Mouse (Mus musculus): ENCODE measurements around the gene Gm10271.

The Gm10271 gene

DNA sequence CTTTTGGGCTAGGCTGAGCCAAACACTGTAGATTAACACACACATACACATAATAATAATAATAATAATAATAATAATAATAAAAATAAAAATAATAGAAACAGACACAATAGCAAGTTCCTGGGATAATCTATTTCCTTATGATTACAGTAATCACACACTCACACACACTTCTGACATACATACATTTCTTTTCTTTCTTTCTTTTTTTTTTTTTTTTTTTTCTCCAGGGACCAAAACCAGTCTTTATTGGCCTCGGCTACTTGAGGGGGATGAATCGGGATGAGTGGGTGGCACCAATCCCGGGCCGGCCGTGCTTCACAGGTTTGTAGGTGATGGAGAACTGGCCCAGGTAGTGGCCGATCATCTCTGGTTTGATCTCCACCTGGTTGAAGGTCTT lies at the start of gene Gm10271:
Gene Gm10271 (minus strand): TSS at position 101 of the 400 bp plus-strand sequence.
- no peak for DNase-seq

DNA sequence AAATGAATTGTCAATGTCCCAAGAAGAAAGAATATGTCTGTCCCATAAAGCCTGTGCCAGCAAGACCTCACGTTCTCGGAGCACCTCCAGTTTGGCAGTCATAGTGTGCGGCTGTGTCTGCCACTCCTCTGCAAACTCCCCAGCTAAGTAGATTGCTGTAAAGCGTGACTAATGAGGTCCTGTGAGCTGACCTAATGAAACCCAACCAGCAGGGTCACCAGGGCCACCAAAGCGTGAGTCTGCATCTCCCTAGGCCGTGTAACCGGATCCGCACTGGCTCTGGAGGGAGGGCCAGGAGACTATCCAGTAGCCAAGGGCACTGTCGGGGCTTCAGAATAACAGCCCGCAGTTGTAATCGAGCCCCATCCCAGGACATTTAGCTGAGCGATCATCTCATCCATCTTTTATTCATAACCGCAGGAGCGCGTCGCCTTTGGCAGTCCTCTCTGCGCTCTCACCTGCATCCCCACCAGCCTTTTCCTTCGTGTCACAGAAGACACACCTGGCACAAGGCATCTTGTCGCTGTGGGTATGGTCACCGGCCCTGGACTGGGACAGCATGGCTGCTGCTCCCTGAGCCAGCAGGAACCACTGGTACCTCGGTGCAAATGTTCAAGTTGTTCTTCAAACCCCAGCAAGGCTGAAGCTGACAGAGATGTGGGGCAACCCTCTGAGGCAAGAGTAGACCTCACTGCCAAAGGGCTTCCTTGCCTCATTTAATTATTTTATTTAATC lies 48.8 kb upstream of the Gm10271 start:
- no peak for DNase-seq

DNA sequence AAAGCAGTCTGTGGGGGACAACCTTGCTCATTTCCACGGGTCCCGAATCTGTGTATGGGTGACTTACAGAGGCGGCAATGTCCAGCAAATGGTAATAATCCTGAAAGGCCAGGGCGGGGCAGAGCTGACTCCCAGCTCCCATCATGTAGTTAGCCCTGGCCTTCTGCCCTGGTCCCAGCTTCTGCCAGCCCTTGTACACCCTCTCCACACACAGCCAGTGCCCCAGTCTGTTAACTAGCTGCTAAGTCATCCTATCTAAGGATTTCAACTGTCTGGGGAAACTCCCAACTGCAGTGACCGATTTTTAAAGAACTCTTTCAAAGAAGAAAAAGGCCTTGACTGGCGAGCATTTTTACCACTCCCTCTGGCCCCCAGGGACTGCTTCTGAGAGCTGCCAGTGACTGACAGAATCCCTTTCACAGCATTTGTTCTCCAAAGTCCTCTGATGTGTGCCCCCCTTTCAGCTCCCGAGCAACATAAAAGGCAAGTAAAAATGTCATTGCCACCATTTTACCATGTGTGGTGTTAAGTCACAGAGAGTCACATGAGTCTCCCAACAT lies 46.0 kb upstream of the Gm10271 start:
- no peak for DNase-seq

DNA sequence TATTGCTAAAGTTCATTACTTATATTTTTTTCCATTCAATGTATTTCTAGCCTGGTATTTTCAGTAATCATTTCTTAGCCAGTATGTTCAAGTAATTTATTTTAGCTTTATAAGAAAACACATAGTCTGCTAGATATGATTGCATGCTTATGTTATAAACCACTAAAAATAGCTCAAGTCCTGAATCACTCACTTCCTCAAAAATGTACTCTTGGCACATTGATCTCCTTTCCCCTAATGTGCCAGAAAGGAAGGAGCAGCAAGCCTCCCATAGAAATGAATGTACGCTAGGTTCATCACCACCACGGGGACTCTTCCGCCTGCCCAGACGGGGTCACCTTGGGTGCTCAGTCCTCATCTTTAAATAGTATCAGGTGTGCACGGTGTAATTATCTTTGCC lies 42.2 kb upstream of the Gm10271 start:
- DNase-seq, result no peak

DNA sequence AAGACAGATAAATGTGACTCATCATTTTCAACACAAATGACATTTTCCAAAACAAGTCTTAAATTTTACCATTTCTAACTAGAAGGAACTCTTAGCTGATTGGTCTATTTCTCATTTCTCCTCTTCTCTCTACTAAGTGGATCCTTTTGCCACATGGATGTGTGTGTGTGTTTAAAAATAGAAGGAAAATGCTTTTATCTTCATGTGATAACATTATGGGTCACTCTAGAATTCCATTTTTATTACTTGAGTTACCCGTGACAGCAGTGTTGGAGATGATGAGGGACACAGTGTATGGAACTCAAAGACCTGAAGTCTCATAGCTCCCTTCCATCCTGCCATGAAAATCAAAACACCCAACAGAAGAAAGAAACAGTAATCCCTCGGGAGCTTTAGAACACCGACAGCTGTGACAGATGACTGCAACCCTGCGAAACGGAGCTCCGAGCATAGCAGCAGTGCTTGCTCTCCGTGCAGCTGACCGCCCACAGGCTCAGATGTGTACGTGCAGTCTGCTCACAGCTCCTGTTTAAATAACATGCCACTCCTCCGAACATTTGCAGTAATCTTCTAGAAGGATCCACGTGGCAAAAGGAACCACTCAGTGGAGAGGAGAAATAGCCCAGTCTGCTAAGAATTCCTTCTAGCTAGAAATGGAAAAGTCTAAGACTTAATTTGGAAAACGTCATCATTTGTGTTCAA lies 41.4 kb upstream of the Gm10271 start:
- no peak for DNase-seq

DNA sequence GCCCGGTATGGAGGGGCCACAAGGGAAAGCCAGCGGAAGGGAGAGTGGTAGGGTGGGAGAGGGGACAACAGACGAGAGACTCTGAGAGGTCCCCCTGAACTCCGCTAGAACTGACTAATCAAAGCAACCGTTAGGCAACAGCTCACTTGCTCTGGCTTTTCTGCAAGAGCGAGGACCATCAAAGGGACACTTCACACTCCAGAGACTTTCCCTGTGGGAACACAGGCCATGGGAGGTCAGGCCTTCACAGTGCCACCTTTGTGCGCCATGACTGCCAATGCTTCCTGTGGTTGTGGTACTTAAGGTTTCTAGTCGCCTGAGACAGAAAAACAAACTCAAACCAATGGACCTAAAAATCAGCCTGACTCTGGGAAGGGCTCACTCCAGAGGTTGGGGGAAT lies 38.6 kb upstream of the Gm10271 start:
- DNase-seq, result no peak

DNA sequence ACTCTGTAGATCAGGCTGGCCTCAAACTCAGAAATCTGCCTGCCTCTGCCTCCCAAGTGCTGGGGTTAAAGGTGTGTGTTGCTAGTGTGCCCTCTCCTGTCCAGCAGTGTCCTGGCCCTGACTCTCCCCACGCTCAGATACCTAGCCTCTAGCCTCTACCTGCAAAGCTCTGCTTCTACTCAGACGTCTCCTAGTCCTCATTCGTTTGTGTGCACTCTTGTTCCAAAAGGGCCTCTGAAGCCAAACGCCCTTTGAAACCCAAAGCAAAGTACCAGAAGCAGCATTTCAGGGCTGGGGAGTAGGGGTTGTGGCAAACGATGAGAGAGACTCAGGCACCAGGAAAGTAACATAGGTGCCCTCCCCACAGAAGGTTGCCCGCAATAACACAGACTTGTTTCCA lies 37.3 kb upstream of the Gm10271 start:
- no peak for DNase-seq

DNA sequence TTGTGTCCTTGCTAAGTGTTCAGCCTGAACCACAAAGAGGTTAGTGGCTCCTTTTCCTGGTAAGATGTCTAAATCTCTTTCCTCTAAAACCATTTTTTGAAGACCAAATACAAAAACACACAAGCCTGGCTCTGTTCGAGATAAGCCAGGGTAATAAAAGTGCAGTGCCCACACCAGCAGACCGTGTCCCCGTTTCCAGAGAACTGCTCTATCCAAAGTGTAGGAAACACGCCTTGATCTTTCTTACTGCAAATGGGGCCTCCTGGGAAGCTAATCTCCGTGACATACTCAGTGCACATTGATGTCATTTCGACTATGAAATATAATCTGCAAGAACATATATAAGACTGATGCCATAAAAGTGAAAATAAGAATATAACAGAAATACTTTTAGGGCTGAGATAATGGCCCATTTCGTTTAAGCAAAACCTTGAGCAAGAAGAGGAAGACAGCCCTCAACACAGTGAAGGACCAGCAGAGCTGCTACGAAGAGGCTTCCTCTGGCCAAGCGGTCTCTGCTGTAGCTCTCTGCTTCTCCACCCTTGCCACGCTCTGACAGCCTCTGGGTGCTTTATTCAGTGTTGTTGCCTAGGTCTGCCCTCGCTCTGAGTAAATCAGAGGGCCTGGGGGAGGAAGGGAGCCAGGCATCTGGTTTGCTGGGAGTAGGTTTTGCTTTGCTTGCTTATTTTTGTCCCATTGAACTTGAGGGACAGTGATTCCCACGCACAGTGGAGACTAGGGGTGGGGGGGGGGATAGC lies 33.5 kb upstream of the Gm10271 start:
- no peak for DNase-seq

DNA sequence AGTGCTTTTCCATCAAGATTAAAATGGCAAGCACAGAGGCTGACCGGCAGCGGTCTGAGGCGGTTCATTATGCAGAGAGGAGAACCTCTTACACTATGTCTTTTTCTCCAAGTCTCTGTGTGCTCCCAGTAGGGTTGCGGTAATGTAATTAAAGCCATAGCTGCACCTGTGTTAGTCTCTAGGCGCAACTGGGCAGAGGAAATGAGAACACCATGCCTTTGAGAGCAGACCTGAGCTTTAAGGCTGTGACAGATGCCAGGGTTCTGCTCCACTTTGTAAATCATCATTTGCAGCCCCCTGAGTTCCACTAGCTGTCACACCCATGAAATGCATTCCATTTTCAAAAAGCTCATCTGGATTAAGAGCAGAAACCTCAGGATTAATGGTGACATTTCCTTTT lies 32.3 kb upstream of the Gm10271 start:
- no peak for DNase-seq

DNA sequence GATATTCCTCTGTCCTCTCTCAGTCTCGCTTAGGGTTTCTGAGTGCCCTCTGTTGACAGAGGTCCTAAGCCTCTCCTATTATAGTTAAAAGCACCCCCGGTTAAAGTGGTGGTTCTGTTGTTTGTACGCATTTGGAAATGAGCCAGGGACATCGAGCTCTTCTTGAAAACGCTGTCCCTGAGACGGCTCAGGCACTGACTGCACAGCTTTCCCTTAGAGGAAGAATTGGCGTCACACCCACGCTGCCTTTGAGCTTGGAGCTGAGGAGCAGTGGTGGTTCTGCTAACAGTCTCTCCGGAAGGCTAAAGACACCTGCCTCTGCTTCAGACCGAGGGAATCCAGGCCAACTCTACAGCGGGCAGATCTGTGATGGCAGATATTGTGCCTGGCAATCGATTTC lies 28.6 kb upstream of the Gm10271 start:
- DNase-seq, result no peak

DNA sequence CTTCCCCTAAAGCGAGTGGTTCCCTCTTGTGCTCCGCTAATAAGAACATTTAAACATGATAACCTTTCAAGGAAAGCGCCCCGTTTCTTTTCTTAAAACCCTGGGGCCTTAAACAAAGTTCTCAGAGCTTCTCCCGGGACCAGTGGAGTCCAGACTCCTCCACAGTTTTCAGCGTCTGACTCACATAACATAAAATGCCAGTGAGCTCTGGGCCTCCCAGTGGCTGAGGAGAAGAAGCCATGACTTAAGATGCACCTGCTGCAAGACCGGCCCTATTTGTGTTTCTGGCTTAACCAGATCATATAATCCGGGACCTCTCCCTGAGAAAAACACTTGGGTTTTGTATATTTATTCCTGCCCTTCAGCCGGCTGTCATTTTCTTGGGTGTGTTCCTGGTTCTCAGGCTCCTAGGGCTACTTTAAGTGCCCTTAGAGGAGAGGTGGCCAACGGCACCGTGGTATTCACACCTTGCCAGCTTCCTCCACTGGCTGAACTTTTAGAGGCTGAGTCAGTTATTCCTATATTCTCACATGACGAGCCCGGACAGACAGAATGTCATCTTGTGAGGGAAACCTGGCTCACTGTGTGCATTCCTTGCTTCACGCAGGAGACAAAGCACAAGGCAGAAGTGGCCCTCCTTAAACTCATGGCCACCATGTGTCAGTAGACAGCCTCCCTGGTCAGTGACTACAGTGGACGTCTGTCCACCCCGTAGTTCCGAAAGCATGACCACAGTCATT lies 26.5 kb upstream of the Gm10271 start:
- no peak for DNase-seq

DNA sequence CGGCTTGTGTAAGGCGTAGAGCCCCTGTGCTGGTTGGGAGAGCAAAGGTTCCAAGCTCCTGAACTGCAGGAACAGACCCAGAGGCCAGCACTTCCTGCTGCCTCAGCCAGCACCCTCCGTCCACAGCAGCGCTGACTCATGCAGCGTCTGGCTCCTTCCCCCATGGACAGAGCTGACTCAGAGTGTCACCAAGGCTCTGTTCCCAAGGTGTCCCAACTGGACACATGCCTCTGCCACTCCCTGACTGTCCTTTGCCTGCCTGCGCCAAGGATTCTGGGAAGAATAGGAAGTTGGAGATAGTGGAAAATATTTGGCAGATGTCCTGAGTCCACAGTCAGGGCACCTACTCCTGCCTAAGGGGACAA lies 23.8 kb upstream of the Gm10271 start:
- no peak for DNase-seq

DNA sequence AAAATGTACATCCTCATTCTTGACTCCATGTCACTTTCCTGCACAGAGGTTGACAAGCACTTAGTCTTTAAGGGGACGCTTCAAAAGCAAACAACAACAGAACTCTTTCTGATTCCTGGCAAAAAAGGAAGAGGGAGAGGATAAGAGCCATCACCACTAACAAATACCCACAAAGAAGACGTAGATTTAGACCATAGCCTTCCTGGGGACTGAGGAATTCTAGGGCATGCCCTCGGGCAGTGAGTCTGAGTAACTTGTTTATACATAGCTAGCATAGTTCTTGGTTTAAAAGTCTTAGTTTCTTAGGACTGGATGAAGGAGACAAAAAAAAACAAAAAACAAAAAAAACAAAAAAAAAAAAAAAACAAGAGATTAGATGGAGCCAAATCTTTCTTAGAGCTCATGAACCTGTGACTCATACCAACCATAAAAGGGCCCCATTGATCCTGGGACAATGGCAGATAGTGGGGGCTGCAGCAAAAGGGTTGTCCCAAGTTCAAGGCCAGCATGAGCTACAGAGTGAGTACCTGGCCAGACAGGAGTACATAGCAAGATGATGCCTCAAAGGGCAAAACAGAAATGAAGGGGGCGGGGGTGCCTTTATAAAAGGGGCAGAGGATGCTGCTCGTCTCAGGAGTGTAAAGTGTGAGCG lies 23.3 kb upstream of the Gm10271 start:
- no peak for DNase-seq

DNA sequence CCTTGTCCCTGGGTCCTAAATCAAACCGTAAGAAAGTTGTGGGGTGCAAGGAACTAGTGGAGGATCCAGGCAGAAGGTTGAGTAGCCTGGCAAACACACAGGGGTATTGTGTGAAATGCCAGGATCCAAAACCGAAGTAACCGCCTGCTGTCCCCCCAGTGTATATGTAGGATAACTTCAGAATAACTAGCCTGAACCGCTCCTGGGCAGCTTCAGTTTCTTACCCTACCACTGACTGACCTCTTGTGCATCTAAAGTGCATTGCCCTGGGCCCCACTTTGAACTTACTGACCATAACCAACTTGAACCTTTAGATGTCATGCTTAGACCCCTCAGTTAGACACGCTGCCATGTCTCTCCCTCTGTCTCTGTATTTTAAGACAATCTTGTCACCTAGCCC lies 22.8 kb upstream of the Gm10271 start:
- no peak for DNase-seq

DNA sequence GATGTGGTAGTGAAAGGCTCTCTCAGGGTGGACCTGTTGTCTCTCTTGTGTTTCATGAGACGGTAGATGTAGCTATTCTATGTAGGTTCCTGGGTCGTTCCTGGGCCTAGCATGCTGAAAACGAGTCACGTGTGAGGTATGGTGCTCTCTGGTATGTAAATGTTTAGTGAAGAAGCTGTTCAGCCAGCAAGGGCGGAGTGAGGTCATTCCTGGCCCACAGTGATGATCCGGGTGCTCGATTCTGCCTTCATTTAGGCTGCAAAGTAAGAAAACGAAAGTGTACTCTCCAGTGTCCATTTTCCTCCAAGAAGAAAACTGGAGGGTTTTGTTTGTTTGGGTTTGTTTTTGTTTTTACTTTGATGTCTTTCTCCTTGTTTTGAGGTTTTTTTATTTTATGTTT lies 21.6 kb upstream of the Gm10271 start:
- no peak for DNase-seq

DNA sequence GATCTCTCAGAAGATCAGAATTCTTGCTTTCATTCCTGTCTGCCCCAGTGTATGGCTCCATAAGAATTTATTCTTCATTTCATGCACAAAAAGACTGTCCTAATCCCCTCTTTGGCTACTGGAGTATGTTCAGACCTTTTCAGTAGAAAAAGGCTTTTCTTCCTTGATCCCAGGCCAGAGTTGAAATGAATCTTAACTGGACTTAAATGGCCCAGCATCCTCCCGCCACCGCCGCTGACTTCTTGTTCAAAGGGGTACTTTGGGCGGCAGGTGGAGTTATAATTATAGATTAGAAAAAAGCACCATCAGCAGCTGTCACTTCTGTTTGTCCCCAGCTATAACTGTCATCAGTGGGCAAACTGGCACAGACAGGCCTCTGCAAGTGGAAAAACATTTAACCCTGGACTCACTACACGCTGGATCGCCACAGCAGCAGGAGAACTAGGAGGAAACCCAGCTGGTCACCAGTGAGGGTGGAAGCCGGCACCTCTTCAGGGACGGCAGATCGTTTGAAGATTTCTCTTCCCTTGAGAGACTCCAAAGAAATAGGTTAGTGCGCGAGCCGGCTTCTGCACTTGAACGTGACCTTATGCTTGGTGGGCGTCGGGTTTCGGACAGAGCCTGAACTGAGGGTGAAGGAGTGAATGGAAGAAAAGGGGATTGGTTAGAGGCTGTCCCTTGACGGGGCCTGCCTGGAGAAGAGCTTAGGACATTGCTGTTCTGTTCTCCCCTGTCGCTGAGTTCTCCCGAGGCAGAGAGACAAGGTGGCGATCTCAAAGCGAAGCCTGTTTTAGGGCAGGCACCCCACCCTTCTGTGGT lies 14.1 kb upstream of the Gm10271 start, which contains the start of gene Best3:
Gene Best3 (plus strand): TSS at position 51 of the 819 bp plus-strand sequence.
- no peak for DNase-seq

DNA sequence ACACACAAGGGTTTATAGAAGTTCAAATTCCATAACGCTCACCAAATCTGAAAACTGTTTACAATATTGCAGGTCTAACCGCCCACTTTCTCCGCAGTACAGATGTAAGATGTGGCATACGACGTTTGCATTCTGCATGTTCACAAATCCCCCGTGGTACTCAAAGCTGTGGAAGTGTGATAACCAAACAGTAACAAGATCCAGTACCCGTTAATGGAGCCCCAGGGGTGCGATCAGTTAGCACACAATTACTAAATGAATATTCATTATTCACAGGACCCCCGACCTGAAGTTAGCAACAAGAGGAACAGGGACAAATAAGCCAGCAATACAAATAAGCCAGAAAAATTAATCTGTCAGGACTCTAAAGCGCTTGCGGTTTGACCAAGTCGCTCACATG lies 12.4 kb upstream of the Gm10271 start:
- DNase-seq, result no peak

DNA sequence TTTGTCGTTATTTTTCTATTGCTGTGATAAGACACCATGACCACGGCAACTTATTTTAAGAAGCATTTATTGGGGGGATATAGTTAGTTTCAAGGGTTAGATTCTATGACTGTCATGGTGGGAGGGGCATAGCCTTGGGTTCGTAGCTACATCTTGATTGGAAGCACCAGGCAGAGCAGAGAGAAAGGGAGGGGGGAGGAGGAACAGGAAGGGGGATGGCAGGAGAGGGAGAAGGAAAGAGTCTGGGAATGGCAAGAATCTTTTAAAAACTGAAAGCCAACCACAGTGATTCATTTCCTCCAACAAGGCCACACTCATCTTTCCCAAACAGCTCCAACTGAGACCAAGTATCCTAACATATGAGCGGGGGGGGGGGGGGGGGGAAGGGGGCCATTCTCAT lies 10.1 kb upstream of the Gm10271 start:
- no peak for DNase-seq

DNA sequence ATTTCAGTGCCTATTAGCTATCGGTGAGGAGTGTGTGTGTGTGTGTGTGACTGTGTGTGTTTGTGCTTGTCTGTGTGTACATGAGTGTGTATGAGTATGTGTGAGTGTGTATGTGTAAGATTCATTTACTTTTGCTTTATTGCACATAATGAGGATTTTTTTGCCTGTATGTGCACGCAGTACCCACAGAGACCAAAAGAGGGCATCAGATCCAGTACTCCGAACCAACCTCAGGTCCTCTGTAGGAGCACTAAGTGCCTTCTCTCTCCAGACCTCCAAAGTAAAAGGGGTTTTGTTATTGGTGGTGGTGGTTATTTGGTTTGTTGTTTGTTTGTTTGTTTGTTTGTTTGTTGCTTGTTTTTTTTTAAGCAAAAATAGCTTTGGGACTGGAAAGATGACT lies 8.5 kb upstream of the Gm10271 start:
- DNase-seq, result peak in 1 of 2 experiments; percentile 21

DNA sequence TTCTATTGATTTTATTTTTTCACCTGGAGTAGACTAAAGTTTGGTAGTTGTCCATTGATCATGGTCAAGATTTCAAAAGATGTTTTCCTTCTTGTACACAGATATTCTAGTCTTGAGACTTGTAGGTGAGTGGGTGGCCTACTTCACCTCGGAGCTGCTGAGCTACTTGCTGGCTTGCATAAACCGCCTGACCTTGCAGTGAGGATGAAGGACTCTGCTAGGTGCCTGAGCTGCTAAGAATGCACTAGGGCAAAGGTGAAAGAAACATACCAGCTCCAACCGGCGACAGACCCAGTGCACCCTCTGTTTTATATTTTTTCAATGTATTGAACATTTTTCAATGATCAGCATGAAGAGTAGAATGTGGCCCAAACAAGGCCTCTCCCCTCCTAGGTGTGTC lies 7.9 kb upstream of the Gm10271 start:
- DNase-seq, result no peak

DNA sequence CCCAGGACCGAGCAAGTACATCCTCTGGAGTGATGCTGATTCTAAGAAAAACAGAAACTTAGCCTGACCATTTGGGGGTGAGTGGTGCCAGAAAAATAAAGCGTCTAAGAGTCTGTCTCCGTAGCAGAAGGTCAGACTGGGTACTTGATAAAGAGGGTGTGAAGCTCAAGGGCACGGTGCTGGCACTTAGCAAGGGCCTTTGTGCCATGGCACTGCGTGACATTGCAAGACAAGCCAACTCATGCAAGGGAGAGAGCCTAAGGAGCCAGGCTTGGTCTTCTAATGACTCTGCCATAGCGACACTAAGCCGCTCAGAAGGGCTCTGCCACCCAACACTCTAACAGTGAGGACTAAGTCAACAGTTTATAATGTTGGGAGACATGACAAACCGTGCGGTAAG lies 6.4 kb upstream of the Gm10271 start:
- DNase-seq, result no peak
